Mouse (Mus musculus) C2C12 (cell line): ENCODE measurements around the gene Strn.

Experiments used
- CEBPB ChIP-seq: IDR thresholded peaks from one replicate; pipeline ENCODE4 v1.6.1; 2011; ENCODE audit warnings: low read depth, mild to moderate bottlenecking, control low read depth, moderate library complexity
- CTCF ChIP-seq: IDR thresholded peaks from one replicate; pipeline ENCODE4 v1.5.1; 2011; ENCODE audit not compliant: control insufficient read depth, insufficient read depth, insufficient read length
- MAX ChIP-seq: IDR thresholded peaks from one replicate; pipeline ENCODE4 v1.6.1; 2011; ENCODE audit warnings: mild to moderate bottlenecking, control low read depth
- MYOD1 ChIP-seq: IDR thresholded peaks from one replicate; pipeline ENCODE4 v1.6.1; 2011; ENCODE audit warnings: low read depth; ENCODE audit not compliant: control insufficient read depth, insufficient read length
- MYOG ChIP-seq: IDR thresholded peaks from one replicate; pipeline ENCODE4 v1.6.1; 2011; ENCODE audit not compliant: control insufficient read depth, insufficient read length; ENCODE audit errors: extremely low read depth
- USF1 ChIP-seq: IDR thresholded peaks from one replicate; pipeline ENCODE4 v1.6.1; 2011; ENCODE audit warnings: low read depth, mild to moderate bottlenecking, control low read depth, moderate library complexity

DNA sequence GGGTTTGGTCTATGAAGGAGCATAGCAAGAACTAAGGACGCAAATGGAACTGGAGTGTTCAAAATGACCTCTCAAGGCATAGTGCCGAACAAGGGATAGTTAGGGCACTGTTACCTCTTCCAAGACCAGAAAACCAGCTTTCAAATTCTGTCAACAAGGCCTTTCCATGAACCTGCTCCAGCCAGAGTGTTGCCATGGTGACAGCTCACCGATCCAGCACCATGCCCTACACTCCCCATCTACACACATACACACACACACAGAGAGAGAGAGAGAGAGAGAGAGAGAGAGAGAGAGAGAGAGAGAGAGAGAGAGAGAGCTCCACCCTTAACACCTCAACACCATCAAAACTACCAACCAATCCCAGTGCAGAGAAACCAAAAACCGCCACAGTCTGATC lies 116.3 kb downstream of the Strn start:
- TF ChIP-seq CTCF = no peak
- TF ChIP-seq MYOD1 = no peak
- TF ChIP-seq USF1 = no peak
- no peak for TF ChIP-seq MAX
- no peak for TF ChIP-seq CEBPB
- TF ChIP-seq MYOG = no peak
